Mouse (Mus musculus): ENCODE measurements around the gene Adig.

- TF ChIP-seq HCFC1 (IDR thresholded peaks at IDR 0.05; ENCODE audit: borderline replicate concordance, insufficient read depth, low read length) (no peak), MAFK (IDR thresholded peaks at IDR 0.05; ENCODE audit: insufficient read depth, low read depth, low read length) (no peak), ZNF384 (IDR thresholded peaks at IDR 0.05; ENCODE audit: low read depth, low read length) (no peak)
Measured at GRCm38 (mm10) chr2:158523060-158523459, 20.6 kb downstream of the Adig start.
